Mouse (Mus musculus) kidney, postnatal 4 days (tissue): Measurements from ENCODE around the gene Aadat.
"Not testable (repeated sequence)": the region's sequence is repeated elsewhere in the genome, so short reads cannot be mapped to it uniquely, and the experiment has no call there.

Source experiments
- DNase-seq, 2 experiments: peaks; one replicate each; pipeline ENCODE4 v3.0.0; 2021; ENCODE audit warnings: mixed read lengths in 2 of 2

Aadat gene

DNA sequence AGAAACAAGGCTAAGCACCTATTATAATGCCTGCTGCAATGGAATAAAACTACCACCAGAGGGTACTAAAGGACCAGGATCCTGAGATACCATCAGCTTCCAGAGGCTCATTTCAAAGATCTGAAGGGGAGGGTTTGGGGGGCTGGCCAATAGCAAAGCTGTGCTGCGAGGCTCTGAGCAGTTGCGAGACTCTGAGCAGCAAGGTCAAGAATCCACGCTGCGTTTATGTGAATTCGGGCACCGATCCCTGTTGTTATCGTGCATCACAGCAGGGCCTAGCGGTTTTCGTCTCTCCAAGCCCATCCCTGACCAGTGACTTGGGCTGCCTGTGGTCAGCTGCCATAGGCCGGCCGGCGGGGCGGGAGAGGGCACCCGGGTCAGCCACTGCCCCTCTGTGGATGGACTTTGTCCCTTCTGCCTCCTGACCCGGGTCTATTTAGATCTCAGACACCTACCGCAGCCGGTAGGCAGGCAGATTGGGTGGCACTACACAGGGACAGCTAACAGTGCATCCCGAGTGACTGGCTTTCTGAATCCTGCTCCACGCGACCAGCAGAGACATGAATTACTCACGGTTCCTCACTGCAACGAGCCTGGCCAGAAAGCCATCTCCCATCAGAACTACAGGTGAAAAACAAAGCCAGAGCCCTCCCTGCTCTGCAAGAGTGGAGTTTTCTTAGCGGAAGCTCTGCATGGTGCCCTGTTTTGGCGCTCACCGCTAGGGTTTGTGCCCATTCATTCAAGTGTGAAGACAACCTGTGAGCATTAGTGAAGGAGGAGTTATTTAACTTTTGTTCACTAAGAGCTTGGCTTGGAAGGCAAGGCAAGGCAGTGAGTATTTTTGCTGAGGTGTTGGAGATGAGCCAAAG, at the start of gene Aadat:
Gene Aadat, plus strand, starts transcription at position 280 of the 869 bp plus-strand sequence.
- DNase-seq: peak; percentile 65 to 79

DNA sequence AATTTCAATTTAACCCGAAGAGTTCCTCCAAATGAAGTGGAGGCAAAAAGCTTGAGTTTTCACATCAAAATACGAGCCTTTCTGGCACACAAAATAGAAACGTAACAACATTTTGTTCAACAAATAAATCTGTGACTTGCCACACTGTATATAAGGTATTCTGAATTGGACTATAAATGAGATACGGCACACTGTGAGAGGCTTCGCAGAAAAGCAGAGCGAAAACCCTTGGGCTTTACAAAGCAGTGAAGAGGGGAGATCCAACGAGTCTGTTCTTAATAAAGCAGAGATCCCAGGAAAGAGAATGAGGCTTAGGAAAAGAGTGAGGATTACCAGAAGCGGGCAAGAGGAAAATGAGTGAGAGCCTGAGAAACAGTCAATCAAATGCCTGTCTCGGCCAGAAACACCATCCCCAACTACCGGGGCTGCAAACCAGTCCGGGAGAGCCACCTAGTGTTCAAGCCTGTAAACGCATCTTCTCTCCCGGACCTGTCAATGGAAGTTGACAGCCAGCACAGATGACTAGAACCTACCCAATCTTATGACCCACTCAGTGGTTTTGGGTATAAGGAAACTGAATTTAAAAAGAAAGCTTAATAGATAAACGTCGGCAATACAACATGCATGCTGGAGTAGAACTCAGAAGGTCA, 38.9 kb upstream of the Aadat start:
- DNase-seq: peak; percentile 77 to 81

DNA sequence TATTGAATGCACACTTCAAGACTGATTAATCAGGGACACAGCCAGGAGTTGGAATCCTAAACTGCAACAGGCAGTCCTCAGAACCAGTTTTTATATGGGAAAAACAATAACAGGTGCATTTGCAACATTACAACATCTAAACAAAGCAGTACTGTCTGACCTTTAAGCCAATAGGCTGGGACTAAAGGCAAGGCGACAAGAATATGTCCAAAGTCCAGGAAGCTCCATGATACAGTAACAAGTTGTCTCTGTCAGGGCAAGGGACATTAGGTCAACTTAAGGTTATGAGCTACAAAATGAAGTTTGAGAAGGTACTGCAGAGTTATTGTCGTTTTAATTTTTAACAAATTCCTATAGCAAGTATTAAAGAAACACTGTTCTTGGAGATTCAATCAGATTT, 15.6 kb upstream of the Aadat start:
- no peak for DNase-seq

DNA sequence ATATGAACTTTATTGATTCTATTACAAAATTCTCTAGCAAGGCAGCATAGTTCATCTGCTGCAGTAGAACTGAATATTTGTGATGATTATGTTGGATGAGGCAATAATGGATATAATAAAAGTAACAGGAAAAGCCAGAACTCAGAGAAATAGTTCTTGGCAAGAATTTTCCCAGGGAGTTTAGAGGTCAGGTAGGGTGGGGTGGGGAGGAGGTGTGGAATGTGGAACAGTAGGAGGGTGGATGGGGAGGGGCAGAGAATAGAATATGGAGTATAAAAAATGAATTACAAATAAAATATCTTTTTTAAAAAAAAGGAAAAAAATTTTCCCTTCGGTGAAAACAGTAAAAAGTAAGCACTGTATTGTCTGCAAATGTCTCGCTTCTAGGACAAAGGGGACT, 13.9 kb upstream of the Aadat start:
- no peak for DNase-seq

DNA sequence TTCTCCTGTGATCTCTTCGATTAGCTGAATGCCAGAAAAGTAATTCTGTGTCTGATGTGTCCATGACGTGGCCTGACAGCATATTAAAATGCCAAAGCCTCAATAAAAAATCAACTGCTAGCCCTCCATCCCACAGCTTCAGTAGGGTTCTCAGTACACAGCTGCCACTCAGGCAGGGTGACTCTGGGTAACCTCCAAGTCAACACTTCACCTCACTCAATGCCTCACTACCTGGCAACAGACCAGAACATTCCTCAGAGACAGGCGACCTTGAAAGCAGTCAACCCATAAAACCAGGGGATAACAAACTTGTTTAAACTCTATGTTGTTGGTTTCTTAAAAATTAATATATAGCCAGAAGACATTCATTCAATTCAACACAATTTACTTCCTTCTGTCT, 13.3 kb upstream of the Aadat start:
- DNase-seq: peak in 1 of 2 experiments; percentile 51

DNA sequence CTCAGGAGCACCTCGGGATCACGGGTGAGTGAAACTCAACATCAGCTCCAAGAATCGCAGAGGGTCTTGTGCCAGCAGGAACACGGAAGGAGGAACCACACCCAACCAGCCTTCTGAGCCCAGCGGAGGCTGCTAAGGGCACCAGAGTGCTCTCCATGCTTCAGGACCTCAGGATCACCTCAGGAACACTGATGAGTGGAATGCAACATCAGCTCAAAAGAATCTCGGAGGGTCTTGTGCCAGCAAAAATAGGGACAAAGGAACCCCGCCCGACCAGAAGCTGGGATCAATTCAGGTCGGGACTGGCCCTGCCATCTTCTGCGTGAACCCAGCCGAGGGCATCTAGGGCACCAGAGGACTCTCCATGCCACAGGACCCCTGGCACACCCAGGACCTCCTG, 11.1 kb upstream of the Aadat start:
- no peak for DNase-seq

DNA sequence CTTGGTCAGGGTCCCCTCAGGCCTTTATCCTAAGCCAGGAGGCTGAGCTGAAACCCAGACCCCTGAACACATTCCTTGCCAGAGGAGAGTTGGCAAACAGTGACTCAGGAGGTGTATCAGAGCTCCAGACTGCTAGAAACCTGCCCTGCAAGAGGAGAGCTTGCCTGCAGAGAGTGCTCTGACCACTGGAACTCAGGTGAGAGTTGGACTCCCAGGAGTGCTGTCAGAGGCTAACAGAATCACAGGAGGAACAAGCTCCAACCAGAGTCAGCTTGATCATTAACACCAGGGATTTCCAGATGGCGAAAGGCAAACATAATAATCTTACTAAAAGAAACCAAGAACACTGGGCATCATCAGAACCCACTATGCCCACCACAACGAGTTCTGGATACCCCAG, 10.7 kb upstream of the Aadat start:
- DNase-seq: peak in 1 of 2 experiments; percentile 18

DNA sequence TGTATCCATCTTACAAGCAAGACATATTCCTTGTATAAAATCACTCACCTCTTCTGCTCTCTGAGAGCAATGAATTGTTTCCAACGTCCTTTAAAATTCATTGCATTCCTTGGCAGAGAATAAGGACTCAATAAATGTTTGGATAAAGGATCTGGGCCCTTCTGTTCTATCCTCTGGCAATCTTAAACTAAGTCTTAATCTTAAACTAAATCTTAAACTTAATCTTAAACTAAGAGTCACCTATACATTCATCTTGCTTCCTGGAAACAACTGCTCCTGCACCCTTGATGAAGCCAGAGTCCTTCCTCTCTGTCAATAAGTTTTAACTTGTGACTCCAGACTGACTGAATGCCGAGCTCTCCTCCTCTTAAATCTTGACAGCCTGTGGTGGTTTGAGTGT, 2.6 kb upstream of the Aadat start, which contains the start of gene Gm10283:
Gene Gm10283, minus strand, starts transcription at position 101 of the 400 bp plus-strand sequence.
- no peak for DNase-seq

DNA sequence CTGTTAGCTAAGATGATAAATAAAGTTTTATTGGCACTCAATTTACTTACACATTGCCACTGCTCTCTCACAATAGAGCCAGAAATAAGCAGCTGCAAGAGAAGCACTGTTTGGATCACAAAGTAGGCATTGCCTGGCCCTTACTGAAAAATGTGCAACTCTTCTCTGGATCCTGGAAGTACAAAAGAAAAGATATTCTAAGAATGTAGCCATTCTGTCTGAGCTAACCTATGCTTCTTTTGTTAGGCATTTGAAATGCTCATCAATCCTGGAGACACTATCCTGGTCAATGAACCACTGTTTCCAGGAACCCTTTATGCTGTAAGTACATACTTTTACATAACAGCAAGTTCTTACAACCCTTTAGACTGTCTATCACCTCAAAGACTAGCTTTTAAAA, 12.6 kb downstream of the Aadat start:
- DNase-seq: no peak

DNA sequence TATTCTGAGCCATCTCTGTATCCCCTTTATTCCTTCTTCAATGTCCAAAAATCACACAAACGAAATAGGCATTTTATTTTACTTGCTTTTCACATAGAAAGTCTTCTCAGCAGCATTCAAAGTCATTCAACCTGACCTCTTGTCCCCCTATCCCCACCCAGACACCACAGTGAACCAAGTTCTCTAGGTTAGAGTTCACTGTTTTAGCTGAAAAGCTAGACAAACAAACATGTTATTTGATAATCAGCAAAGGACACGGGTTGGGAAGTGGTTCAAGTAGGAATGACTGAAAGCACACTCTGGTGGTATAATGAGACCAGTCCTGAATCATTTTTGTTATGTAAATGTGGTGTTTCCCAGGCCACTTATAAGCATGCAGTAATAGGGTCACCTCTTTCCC, 29.2 kb downstream of the Aadat start:
- no peak for DNase-seq

DNA sequence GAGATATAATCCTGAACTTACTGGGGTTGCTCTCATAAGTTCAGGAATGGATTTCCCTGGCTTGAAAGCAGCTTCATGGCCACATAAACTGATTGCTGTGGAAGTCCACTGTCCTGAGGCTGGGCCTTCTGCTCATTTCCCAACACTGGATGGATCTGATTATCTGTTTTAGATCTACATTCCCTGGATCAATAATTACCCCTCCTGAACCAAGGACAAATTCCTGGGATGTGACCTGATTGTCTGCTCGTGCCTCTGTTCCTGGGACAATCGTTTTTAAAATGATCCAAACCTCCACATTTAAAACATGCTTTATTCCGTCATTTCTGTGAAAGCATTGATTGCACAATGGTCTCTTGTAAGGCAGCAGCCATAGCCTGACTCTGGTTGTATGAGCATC, 61.1 kb downstream of the Aadat start:
- DNase-seq: no peak

DNA sequence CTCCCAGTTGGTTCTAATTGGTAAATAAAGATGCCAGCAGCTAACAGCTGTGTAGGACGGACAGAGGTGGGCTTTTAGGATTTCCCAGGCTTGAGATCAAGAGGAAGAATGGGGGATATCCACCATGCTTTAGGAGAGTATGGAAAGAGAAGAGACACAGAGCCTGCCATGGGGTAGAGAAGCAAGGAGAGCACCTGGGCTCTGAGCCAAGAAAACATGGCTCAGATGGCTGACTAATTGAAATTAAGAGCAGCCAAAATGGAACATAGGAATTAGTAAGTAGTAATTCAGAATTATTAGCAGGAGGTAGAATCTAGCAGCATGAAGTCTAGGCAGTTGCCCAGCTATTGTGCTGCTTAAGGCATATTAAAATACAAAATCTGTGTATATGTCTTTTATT, 71.5 kb downstream of the Aadat start:
- no peak for DNase-seq

DNA sequence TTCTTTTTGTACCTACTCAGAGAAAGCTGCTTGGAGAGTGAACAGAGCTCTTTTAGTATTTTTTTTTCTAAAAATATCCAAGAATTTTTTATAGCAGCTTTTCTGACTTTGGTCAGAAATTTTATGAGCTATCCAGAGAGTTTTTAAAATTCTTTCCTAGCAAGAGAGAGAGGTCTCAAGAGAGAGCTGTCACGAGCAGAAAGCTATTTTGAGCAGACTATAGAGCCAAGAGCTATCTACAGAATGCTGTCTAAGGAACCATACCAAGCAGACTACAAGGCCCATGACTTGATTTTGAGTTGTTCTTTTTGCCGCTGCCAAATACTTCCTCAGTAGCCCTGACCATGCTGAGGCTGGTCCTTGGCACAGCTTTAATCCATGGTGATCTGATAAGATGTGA, 77.6 kb downstream of the Aadat start:
- no peak for DNase-seq

DNA sequence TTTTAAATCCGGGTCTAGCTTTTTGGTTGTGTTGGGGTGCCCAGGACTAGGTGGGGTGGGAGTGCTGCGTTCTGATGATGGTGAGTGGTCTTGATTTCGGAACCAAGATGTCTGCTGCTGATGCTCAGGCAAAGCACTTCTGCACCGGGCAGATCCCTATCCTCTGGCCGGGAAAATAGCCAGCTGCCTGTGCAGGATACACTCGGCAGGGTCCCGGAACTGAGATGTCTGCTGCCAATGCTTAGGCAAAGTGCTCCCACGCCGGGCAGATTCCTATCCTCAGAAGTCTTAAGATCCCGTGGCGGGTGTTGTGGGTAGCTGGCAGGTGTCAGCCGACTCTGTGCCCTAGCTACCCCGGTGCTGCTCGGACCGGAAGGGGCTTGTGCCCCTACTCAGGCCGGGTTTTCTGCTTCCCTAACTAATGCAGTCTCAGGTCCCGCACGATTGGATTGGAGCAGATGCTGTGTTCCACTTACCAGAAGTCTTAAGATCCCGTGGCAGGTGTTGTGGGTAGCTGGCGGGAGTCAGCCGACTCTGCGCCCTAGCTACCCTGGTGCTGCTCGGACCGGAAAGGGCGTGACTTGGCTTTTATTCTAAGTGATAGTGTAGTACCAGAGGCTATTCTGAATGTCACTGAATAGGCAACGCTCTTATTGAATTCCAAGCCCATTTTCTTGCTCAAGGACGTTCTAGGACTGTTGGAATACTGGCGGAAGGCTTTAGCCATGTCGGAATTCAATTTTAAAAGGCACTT, 85.8 kb downstream of the Aadat start:
- DNase-seq: not testable (repeated sequence)

DNA sequence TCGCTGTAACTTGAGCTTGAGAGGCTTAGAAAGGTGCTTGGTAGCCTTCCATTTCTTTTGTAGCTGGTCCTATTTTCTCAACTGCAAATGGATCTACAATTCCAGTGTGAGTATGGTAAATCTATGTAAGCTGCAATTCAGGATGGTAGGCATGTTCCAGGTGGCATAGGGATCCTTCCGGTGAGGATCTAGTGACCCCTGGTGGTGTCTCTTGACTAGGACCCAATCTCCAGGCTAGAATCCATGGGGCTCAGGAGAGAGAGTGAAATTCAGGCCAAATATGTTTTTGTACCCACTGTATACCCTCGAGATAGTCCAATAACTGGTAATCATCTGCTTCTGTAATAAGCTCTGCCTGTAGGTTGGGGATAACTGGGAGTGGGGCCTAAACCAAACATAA, 89.0 kb downstream of the Aadat start:
- DNase-seq: peak; percentile 38 to 52
